Mouse (Mus musculus): ENCODE measurements around the gene Cgas. TPM values are rescaled to one million over a fixed set of nuclear protein-coding genes. Genes with fewer than 3 reads are reported as not detected.
A peak's percentile ranks its signal among the peaks of the same experiment; 100 is the strongest.

The Cgas gene
- polyA plus RNA-seq, 1 experiment from 2014 or later = 1.3 TPM

- ATAC-seq (ENCODE audit: low FRiP score, low read depth) = no peak
- Histone ChIP-seq H3K9me3 (no peaks in the 10 kb centered on the region), H3K4me1 (peaks cover 6% of the 10 kb centered on the region; the same call in 1 of the 2 replicates), H3K9ac (no peak overlapping the region), H3K36me3 (no peaks in the 10 kb centered on the region), H3K27ac (no peak overlapping the region), H3K4me3 (no peak overlapping the region), H3K4me2 (replicated peaks) (no peak overlapping the region), H3K27me3 (replicated peaks) (peaks cover 24% of the 10 kb centered on the region)
- 88% methylated on average over 5 of the region's 5 CpGs for WGBS
Measured at GRCm38 (mm10) chr9:78400570-78400969, 42.5 kb downstream of the Cgas start.

DNA sequence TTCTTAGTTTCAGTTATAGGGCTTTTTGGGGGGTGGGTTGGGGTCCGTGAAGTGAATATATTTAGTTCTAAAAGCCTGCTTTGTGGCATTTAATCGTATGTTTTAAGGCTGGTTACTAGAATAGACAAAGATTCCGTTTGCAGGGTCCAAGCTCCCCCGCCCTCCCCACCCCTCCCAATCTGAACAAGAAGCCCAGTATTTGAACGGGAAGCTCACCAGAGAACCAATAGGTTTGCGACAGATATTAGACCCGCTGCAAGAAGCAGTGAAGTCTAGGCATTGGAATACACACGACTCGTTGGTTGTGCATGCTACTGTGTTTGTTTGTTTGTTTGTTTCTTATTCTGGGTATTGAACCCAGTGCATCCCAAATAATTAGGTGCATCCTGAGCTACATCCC lies 46.5 kb downstream of the Cgas start:
- 68% methylated on average over 9 of the region's 9 CpGs for WGBS
- no peak overlapping the region; the same call in 1 of the 2 replicates for H3K9ac ChIP-seq
- peaks cover 51% of the 10 kb centered on the region for H3K27me3 ChIP-seq (replicated peaks)
- peaks cover 7% of the 10 kb centered on the region; the same call in 1 of the 2 replicates for H3K4me1 ChIP-seq
- H3K27ac ChIP-seq = no peak overlapping the region
- ATAC-seq (ENCODE audit: low FRiP score, low read depth) = no peak
- peak overlapping the region; percentile 67; the same call in 1 of the 2 replicates for H3K4me2 ChIP-seq (replicated peaks)
- peak overlapping the region; percentile 41; the same call in 1 of the 2 replicates for H3K4me3 ChIP-seq
- no peaks in the 10 kb centered on the region for H3K36me3 ChIP-seq
- no peaks in the 10 kb centered on the region for H3K9me3 ChIP-seq

- Histone ChIP-seq H3K9ac (peak within 1 kb of the TSS; percentile 47; the same call in 1 of the 2 replicates), H3K4me2 (replicated peaks) (peak within 1 kb of the TSS; percentile 67), H3K27ac (no peak within 1 kb of the TSS), H3K27me3 (replicated peaks) (peaks cover 51% of the 10 kb centered on the region), H3K9me3 (no peaks in the 10 kb centered on the region), H3K4me1 (peaks cover 7% of the 10 kb centered on the region; the same call in 1 of the 2 replicates), H3K4me3 (peak within 1 kb of the TSS; percentile 41), H3K36me3 (no peaks in the 10 kb centered on the region)
- WGBS = 4% methylated on average over 93 of the region's 93 CpGs
- peak; percentile 98 for ATAC-seq (ENCODE audit: low FRiP score, low read depth)
Measured at GRCm38 (mm10) chr9:78395630-78396351, 47.2 kb downstream of the Cgas start, which contains the start of gene Ddx43. Ddx43 (plus strand) TSS chr9:78395777.

GRCm38 (mm10) chr9:78395244-78395629 lies 47.8 kb downstream of the Cgas start:
- Histone ChIP-seq H3K4me2 (replicated peaks) (peak overlapping the region; percentile 67), H3K4me1 (peaks cover 7% of the 10 kb centered on the region; the same call in 1 of the 2 replicates), H3K9me3 (no peaks in the 10 kb centered on the region), H3K27ac (no peak overlapping the region), H3K4me3 (peak overlapping the region; percentile 41), H3K27me3 (replicated peaks) (peaks cover 51% of the 10 kb centered on the region), H3K36me3 (no peaks in the 10 kb centered on the region), H3K9ac (no peak overlapping the region)
- ATAC-seq (ENCODE audit: low FRiP score, low read depth) = no peak
- 38% methylated on average over 11 of the region's 11 CpGs for WGBS

- Histone ChIP-seq H3K4me3 (no peak overlapping the region), H3K27me3 (replicated peaks) (peaks cover 51% of the 10 kb centered on the region), H3K4me1 (peaks cover 7% of the 10 kb centered on the region; the same call in 1 of the 2 replicates), H3K27ac (no peak overlapping the region), H3K36me3 (no peaks in the 10 kb centered on the region), H3K9ac (no peak overlapping the region), H3K9me3 (no peaks in the 10 kb centered on the region), H3K4me2 (replicated peaks) (no peak overlapping the region)
- 60% methylated on average over 7 of the region's 7 CpGs for WGBS
- no peak for ATAC-seq (ENCODE audit: low FRiP score, low read depth)
Measured at GRCm38 (mm10) chr9:78394602-78395001, 48.4 kb downstream of the Cgas start.

DNA sequence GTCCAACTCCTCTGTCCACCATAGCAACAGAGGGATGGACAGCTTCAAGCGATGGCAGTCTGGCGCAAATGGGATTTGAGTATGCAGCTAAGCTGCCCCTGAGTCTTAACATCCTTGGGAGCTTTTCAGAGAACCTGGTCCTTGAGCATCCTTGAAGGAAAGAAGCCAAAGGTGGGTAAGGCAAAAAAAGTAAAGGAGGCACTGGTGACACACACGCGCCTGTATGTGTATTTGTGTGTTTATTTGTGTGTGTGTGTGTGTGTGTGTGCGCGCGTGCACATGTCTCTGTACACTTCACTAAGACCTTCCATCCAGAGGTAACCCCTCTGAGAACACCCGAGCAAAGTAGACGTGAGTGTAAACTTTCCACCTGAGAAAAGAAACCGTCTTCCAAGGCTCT lies 49.3 kb downstream of the Cgas start:
- 89% methylated on average over 10 of the region's 10 CpGs for WGBS
- H3K9me3 ChIP-seq = no peaks in the 10 kb centered on the region
- H3K9ac ChIP-seq = no peak overlapping the region
- H3K36me3 ChIP-seq = no peaks in the 10 kb centered on the region
- no peak overlapping the region for H3K4me3 ChIP-seq
- H3K27me3 ChIP-seq (replicated peaks) = peaks cover 51% of the 10 kb centered on the region
- peaks cover 7% of the 10 kb centered on the region; the same call in 1 of the 2 replicates for H3K4me1 ChIP-seq
- no peak overlapping the region for H3K27ac ChIP-seq
- no peak overlapping the region for H3K4me2 ChIP-seq (replicated peaks)
- ATAC-seq (ENCODE audit: low FRiP score, low read depth) = no peak

DNA sequence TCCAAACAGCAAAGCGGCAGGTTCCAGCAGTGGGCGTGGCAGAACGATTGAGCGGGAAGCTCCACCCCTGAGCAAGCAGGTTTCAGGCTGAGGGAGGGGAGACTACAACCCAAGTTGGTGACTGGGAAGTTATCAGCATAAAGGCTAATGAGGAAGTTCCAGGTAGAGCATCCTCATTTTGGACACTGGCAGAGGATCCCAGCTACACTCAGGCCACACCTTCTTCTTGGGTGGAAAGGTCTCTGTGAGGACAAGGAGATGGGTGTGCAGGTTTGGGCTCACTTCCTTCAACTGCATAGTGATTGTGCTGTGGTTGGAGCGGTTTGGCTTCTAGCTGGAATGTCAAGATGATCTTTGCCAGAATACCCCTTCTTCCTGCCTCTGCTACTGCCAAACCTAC lies 53.1 kb downstream of the Cgas start:
- Histone ChIP-seq H3K9ac (no peak overlapping the region), H3K4me3 (no peak overlapping the region), H3K36me3 (no peaks in the 10 kb centered on the region), H3K27me3 (replicated peaks) (peaks cover 21% of the 10 kb centered on the region), H3K27ac (no peak overlapping the region), H3K4me2 (replicated peaks) (no peak overlapping the region), H3K9me3 (no peaks in the 10 kb centered on the region), H3K4me1 (no peaks in the 10 kb centered on the region)
- WGBS = 51% methylated on average over 5 of the region's 5 CpGs
- no peak for ATAC-seq (ENCODE audit: low FRiP score, low read depth)

DNA sequence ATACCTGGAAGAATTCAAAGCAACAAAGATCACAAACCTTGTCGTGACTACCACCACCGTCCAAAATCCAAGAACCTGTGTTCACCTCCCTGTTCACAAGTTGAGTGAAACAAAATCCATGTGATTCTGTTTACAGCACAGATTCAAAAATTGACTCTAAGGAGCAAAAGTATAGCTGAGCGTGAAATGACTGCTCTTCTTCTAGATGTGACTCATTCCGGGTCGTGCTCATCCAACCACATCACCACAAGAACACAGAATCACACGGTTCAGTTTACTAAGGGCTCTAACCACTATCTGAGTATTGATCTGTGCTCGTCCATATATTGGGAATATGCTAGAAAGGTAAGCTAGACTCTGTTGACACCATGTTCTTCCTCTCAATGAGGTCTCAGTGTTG lies 56.1 kb downstream of the Cgas start:
- WGBS = 89% methylated on average over 7 of the region's 7 CpGs

DNA sequence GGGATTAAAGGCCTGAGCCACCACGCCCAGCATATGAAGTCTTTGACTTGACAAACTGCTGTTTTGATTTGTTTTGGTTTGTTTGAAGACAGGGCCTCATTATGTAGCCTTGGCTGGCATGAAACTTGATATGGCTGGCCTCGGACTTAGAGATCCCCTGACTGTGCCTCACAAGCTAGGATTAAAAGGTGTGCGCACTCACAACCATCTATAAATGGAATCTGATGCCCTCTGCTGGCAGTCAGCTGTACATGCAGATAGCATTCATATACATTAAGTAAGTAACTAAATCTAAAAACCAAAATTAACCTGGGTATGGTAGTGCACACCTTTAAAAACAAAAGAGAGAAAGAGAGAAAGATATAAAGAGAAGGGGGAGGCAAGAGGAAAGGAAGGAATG lies 57.1 kb downstream of the Cgas start:
- Histone ChIP-seq H3K4me2 (replicated peaks) (no peak overlapping the region), H3K9ac (no peak overlapping the region), H3K27ac (no peak overlapping the region), H3K9me3 (no peaks in the 10 kb centered on the region), H3K36me3 (no peaks in the 10 kb centered on the region), H3K4me3 (no peak overlapping the region), H3K27me3 (replicated peaks) (no peaks in the 10 kb centered on the region), H3K4me1 (no peaks in the 10 kb centered on the region)
- ATAC-seq (ENCODE audit: low FRiP score, low read depth) = no peak
- 59% methylated on average over 3 of the region's 3 CpGs for WGBS

More for the DNA sequence above, 56.1 kb downstream of the Cgas start:
- no peak overlapping the region for H3K4me2 ChIP-seq (replicated peaks)
- H3K4me1 ChIP-seq = no peaks in the 10 kb centered on the region
- no peak overlapping the region for H3K27ac ChIP-seq
- no peaks in the 10 kb centered on the region for H3K36me3 ChIP-seq
- H3K27me3 ChIP-seq (replicated peaks) = no peaks in the 10 kb centered on the region
- ATAC-seq (ENCODE audit: low FRiP score, low read depth) = no peak
- no peak overlapping the region for H3K4me3 ChIP-seq
- no peaks in the 10 kb centered on the region for H3K9me3 ChIP-seq
- no peak overlapping the region for H3K9ac ChIP-seq

Small RNAs within 50 kb of the gene (microRNA-seq; reads per million reads assigned to microRNA genes)
- gene Gm26377 = not detected

Other genes starting within 250 kb of the Cgas start
- gene Gsta1, start 212.6 kb downstream of the Cgas start, polyA plus RNA-seq (2016; fragmentation: Nextera tagmentation; extraction: Ambion mirVana) = not detected in 2 replicates
- gene Gm3776, start 186.1 kb downstream of the Cgas start, polyA plus RNA-seq (2016; fragmentation: Nextera tagmentation; extraction: Ambion mirVana) = not detected in 2 replicates
- not detected in 2 replicates for gene Gm10639, start 153.3 kb downstream of the Cgas start, polyA plus RNA-seq (2016; fragmentation: Nextera tagmentation; extraction: Ambion mirVana)
- not detected in 2 replicates for gene Omt2a, start 128.4 kb downstream of the Cgas start, polyA plus RNA-seq (2016; fragmentation: Nextera tagmentation; extraction: Ambion mirVana)
- not detected in 2 replicates for gene Omt2b, start 115.6 kb downstream of the Cgas start, polyA plus RNA-seq (2016; fragmentation: Nextera tagmentation; extraction: Ambion mirVana)
- not detected in 2 replicates for gene Gsta2, start 87.4 kb downstream of the Cgas start, polyA plus RNA-seq (2016; fragmentation: Nextera tagmentation; extraction: Ambion mirVana)
- 0.70 TPM in 1 of 2 replicates, not detected in the other for gene Dppa5a, start 75.1 kb downstream of the Cgas start, polyA plus RNA-seq (2016; fragmentation: Nextera tagmentation; extraction: Ambion mirVana)
- gene Ooep, start 64.5 kb downstream of the Cgas start, polyA plus RNA-seq (2016; fragmentation: Nextera tagmentation; extraction: Ambion mirVana) = 2.1 and 2.3 TPM in 2 replicates
- 0.32 and 0.39 TPM in 2 replicates for gene Ddx43, start 47.5 kb downstream of the Cgas start, polyA plus RNA-seq (2016; fragmentation: Nextera tagmentation; extraction: Ambion mirVana)
- 25.6 and 26.5 TPM in 2 replicates for gene Mto1, start 5.0 kb upstream of the Cgas start, polyA plus RNA-seq (2016; fragmentation: Nextera tagmentation; extraction: Ambion mirVana)
- 0.78 and 1.2 TPM in 2 replicates for gene Gm17324, start 5.5 kb upstream of the Cgas start, polyA plus RNA-seq (2016; fragmentation: Nextera tagmentation; extraction: Ambion mirVana)
- gene Eef1a1, start 45.9 kb upstream of the Cgas start, polyA plus RNA-seq (2016; fragmentation: Nextera tagmentation; extraction: Ambion mirVana) = 3,212 and 3,225 TPM in 2 replicates
- 15.1 and 15.9 TPM in 2 replicates for gene Slc17a5, start 144.8 kb upstream of the Cgas start, polyA plus RNA-seq (2016; fragmentation: Nextera tagmentation; extraction: Ambion mirVana)
- 3.2 and 3.7 TPM in 2 replicates for gene Cd109, start 172.3 kb upstream of the Cgas start, polyA plus RNA-seq (2016; fragmentation: Nextera tagmentation; extraction: Ambion mirVana)

Data from neural tube, embryonic 12.5 days (tissue).